Mouse (Mus musculus) gastrocnemius, postnatal 10 days (tissue): ENCODE measurements at regions not wholly inside any gene's neighbourhood (a gene's known extent, or its start where the extent isn't known, plus 50 kb on each side); places are given as distances from the start of the nearest gene placed in this dataset.

ENCODE experiments used
- DNase-seq: peaks from one replicate; pipeline ENCODE4 v3.0.0; 2021; ENCODE audit warnings: mixed read lengths

- DNase-seq, result peak; percentile 58
These were observed 497.4 kb upstream of the Pkn2 start for GRCm38 (mm10) chr3:143379193-143379592.

GRCm38 (mm10) chr3:143377446-143377845 lies 495.6 kb upstream of the Pkn2 start:
- no peak for DNase-seq

GRCm38 (mm10) chr3:143375527-143376061 lies 493.8 kb upstream of the Pkn2 start:
- DNase-seq, result no peak

- DNase-seq, result no peak
These were observed 491.7 kb upstream of the Pkn2 start for GRCm38 (mm10) chr3:143373501-143373900.

GRCm38 (mm10) chr3:143369002-143369401 lies 487.2 kb upstream of the Pkn2 start:
- no peak for DNase-seq

- no peak for DNase-seq
These were observed 458.2 kb upstream of the Pkn2 start for GRCm38 (mm10) chr3:143340032-143340431.

- no peak for DNase-seq
These were observed 451.5 kb upstream of the Pkn2 start for GRCm38 (mm10) chr3:143333339-143333738.

- DNase-seq, result no peak
These were observed 446.7 kb upstream of the Pkn2 start for GRCm38 (mm10) chr3:143328521-143328920.

GRCm38 (mm10) chr3:143327652-143328051 lies 445.8 kb upstream of the Pkn2 start:
- no peak for DNase-seq

- no peak for DNase-seq
These were observed 434.7 kb upstream of the Pkn2 start for GRCm38 (mm10) chr3:143316457-143316856.

GRCm38 (mm10) chr3:143291793-143292192 lies 410.0 kb upstream of the Pkn2 start:
- DNase-seq, result no peak

GRCm38 (mm10) chr3:143264132-143264531 lies 382.3 kb upstream of the Pkn2 start:
- DNase-seq, result no peak

GRCm38 (mm10) chr3:143252643-143253042 lies 370.8 kb upstream of the Pkn2 start:
- no peak for DNase-seq

- DNase-seq, result no peak
These were observed 370.2 kb upstream of the Pkn2 start for GRCm38 (mm10) chr3:143252008-143252407.

- no peak for DNase-seq
These were observed 360.9 kb upstream of the Pkn2 start for GRCm38 (mm10) chr3:143242691-143243090.

GRCm38 (mm10) chr3:143240545-143241383 lies 359.0 kb upstream of the Pkn2 start:
- no peak for DNase-seq

- DNase-seq, result no peak
These were observed 356.7 kb upstream of the Pkn2 start for GRCm38 (mm10) chr3:143238546-143238945.

- no peak for DNase-seq
These were observed 342.4 kb upstream of the Pkn2 start for GRCm38 (mm10) chr3:143223999-143224729.

- DNase-seq, result no peak
These were observed 311.6 kb upstream of the Pkn2 start for GRCm38 (mm10) chr3:143193263-143193970.

- DNase-seq, result no peak
These were observed 307.1 kb upstream of the Pkn2 start for GRCm38 (mm10) chr3:143188931-143189330.

- DNase-seq, result no peak
These were observed 292.2 kb upstream of the Pkn2 start for GRCm38 (mm10) chr3:143173971-143174370.

GRCm38 (mm10) chr3:143162444-143162843 lies 280.6 kb upstream of the Pkn2 start:
- DNase-seq, result no peak

GRCm38 (mm10) chr3:143161993-143162392 lies 280.2 kb upstream of the Pkn2 start:
- no peak for DNase-seq
